Mouse (Mus musculus) liver, adult 2 months (tissue): ENCODE results near the gene Gpld1.

Experiments
- CTCF ChIP-seq: fragments of 200-500 bp; IDR thresholded peaks from 2 replicates; pipeline ENCODE4 v1.5.1; 2011; ENCODE audit warnings: low read depth, low read length, control low read depth
- POLR2A ChIP-seq: fragments of 200-500 bp; IDR thresholded peaks from 2 replicates; pipeline ENCODE4 v1.6.1; 2011; ENCODE audit warnings: low read length, control low read depth; ENCODE audit not compliant: insufficient read depth; ENCODE audit errors: extremely low read depth

DNA sequence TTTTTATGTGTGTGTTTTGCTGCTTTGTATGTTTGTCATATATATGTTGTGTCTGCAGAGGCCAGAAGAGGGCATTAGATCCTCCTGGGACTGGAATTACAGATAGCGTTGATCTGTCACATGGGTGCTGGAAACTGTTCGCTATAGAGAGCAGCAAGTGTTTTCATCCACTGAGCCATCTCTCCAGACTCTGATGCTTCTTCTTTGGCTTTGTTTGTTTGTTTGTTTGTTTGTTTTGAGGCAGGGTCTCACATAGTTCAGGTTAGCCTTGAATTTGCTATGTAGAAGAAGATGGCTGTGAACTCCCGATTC, 84.1 kb downstream of the Gpld1 start:
- TF ChIP-seq POLR2A = no peak
- no peak for TF ChIP-seq CTCF
